Mouse (Mus musculus) neural tube, embryonic 14.5 days (tissue): ENCODE measurements around the gene Otx2. TPM values are rescaled to one million over a fixed set of nuclear protein-coding genes. Genes with fewer than 3 reads are reported as not detected.
"Not testable (repeated sequence)": the region's sequence is repeated elsewhere in the genome, so short reads cannot be mapped to it uniquely, and the experiment has no call there.

Experiments
- ATAC-seq: fragments of 200-750 bp; cut with Nextera tagmentation; 2 replicates; pipeline ENCODE4 v1.8.0; 2017; ENCODE audit warnings: low read depth, mild to moderate bottlenecking, moderate TSS enrichment, moderate library complexity
- H3K27ac ChIP-seq: fragments of 300-500 bp; sonication (generic); 2 replicates; pipeline ENCODE4 v1.5.1; 2014; ENCODE audit warnings: low read depth, mild to moderate bottlenecking, control low read depth, low read length, moderate library complexity, mixed read lengths
- H3K27me3 ChIP-seq: fragments of 300-500 bp; sonication (generic); 2 replicates; pipeline ENCODE4 v1.6.1; 2014; ENCODE audit warnings: low read length; ENCODE audit not compliant: control insufficient read depth, insufficient read depth
- H3K36me3 ChIP-seq: fragments of 300-500 bp; sonication (generic); 2 replicates; pipeline ENCODE4 v1.6.1; 2014; ENCODE audit warnings: low read length, mixed read lengths; ENCODE audit not compliant: control insufficient read depth, insufficient read depth
- H3K4me1 ChIP-seq: fragments of 300-500 bp; sonication (generic); 2 replicates; pipeline ENCODE4 v1.6.1; 2014; ENCODE audit warnings: low read length; ENCODE audit not compliant: control insufficient read depth, insufficient read depth
- H3K4me2 ChIP-seq: fragments of 300-500 bp; sonication (generic); 2 replicates; pipeline ENCODE4 v1.6.1; 2014; ENCODE audit warnings: mild to moderate bottlenecking, low read depth, low read length, control low read depth
- H3K4me3 ChIP-seq: fragments of 300-500 bp; sonication (generic); 2 replicates; pipeline ENCODE4 v1.5.1; 2014; ENCODE audit warnings: low read depth, low read length, control low read depth, mixed read lengths
- H3K9ac ChIP-seq: fragments of 300-500 bp; sonication (generic); replicated peaks from 2 replicates; pipeline ENCODE4 v1.6.1; 2014; ENCODE audit warnings: low read depth, mild to moderate bottlenecking, control low read depth, low read length, mixed read lengths
- H3K9me3 ChIP-seq: fragments of 300-500 bp; sonication (generic); 2 replicates; pipeline ENCODE4 v1.6.1; 2016; ENCODE audit warnings: low read length; ENCODE audit not compliant: control insufficient read depth
- WGBS: fragments of 180-500 bp; shearing (Covaris S2); extraction: QIAGEN DNeasy Blood & Tissue Kit; methylation state at CpG from one replicate; pipeline ENCODE4 v1.1.7; 2014; 5-methylcytosine and 5-hydroxymethylcytosine counted together
- polyA plus RNA-seq: library from polyadenylated mRNA; unstranded; fragments of >200 nt; fragmentation: Nextera tagmentation; extraction: Ambion mirVana; gene quantifications from 2 replicates; pipeline ENCODE4 v1.2.1, GENCODE M21; 2014

Otx2 gene
- polyA plus RNA-seq, 1 experiment from 2014 or later: not detected

- Histone ChIP-seq H3K9me3 (no peaks in the 10 kb centered on the region), H3K4me3 (no peak overlapping the region), H3K4me2 (no peak overlapping the region), H3K27me3 (no peaks in the 10 kb centered on the region), H3K4me1 (no peaks in the 10 kb centered on the region), H3K36me3 (no peaks in the 10 kb centered on the region), H3K9ac (no peak overlapping the region), H3K27ac (no peak overlapping the region)
- no peak for ATAC-seq
- WGBS: 55% methylated on average over 9 of the region's 9 CpGs
Observed at GRCm38 (mm10) chr14:48624596-48625330, 48.9 kb downstream of the Otx2 start.

GRCm38 (mm10) chr14:48622726-48623125 is 50.9 kb downstream of the Otx2 start:
- not testable (repeated sequence) for H3K27me3 ChIP-seq, H3K36me3 ChIP-seq, H3K4me1 ChIP-seq, H3K9me3 ChIP-seq, H3K27ac ChIP-seq, H3K4me3 ChIP-seq, H3K9ac ChIP-seq, H3K4me2 ChIP-seq, ATAC-seq
- 89% methylated on average over 9 of the region's 9 CpGs for WGBS

- Histone ChIP-seq H3K9me3 (no peaks in the 10 kb centered on the region), H3K4me3 (no peak overlapping the region), H3K27me3 (no peaks in the 10 kb centered on the region), H3K36me3 (no peaks in the 10 kb centered on the region), H3K4me1 (no peaks in the 10 kb centered on the region), H3K4me2 (no peak overlapping the region), H3K9ac (no peak overlapping the region), H3K27ac (no peak overlapping the region)
- ATAC-seq: no peak; the same call in 1 of the 2 replicates
- 26% methylated on average over 5 of the region's 5 CpGs for WGBS
Observed at GRCm38 (mm10) chr14:48616361-48616760, 57.3 kb downstream of the Otx2 start.

- ATAC-seq: peak; percentile 84
- Histone ChIP-seq H3K4me2 (no peak overlapping the region), H3K9ac (no peak overlapping the region), H3K27ac (no peak overlapping the region), H3K4me1 (no peaks in the 10 kb centered on the region), H3K4me3 (no peak overlapping the region), H3K36me3 (no peaks in the 10 kb centered on the region), H3K9me3 (no peaks in the 10 kb centered on the region), H3K27me3 (no peaks in the 10 kb centered on the region)
- WGBS: 72% methylated on average over 15 of the region's 15 CpGs
Observed at GRCm38 (mm10) chr14:48608641-48609310, 64.8 kb downstream of the Otx2 start.

Other genes with a start within 250 kb of the Otx2 start
- 19.9 and 23.3 TPM in 2 replicates for gene Tmem260, start 227.7 kb downstream of the Otx2 start, polyA plus RNA-seq